Mouse (Mus musculus) thymus, adult 2 months (tissue): ENCODE data around the gene Adam12.

Experiments
- CTCF ChIP-seq: fragments of 200-500 bp; IDR thresholded peaks from 2 replicates; pipeline ENCODE4 v1.5.1; 2012; ENCODE audit warnings: mild to moderate bottlenecking, control low read depth, low read length, moderate library complexity, borderline replicate concordance; ENCODE audit not compliant: control insufficient read depth, poor library complexity, insufficient read depth; ENCODE audit errors: extremely low read depth
- POLR2A ChIP-seq: fragments of 200-500 bp; IDR thresholded peaks from 2 replicates; pipeline ENCODE4 v1.6.1; 2012; ENCODE audit warnings: mild to moderate bottlenecking, low read length, control low read depth, moderate library complexity; ENCODE audit not compliant: control insufficient read depth, poor library complexity, insufficient read depth; ENCODE audit errors: extremely low read depth

DNA sequence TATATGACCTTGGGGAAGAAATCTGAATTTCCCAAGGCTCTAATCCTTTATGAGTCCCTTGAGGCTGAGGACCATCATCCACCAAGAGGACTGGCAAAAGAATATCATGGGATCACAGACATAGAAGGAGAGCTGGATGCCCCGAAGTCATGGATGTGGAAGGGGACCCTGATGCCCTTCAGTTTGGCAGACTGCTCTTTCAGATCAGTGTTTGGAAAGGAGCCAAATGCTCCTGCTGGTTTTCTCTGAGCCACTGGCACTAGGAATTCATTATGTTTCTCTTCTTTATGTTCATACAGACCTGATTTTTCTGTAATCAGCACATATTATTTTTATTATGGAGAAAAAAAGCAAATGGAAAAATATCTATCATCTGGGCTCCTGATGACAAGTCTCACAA, 50.9 kb downstream of the Adam12 start:
- TF ChIP-seq CTCF: no peak
- TF ChIP-seq POLR2A: no peak
